Mouse (Mus musculus) intestine, embryonic 16.5 days (tissue): ENCODE measurements around the gene Dnajb9. TPM values are rescaled to one million over a fixed set of nuclear protein-coding genes. Genes with fewer than 3 reads are reported as not detected.
A peak's percentile ranks its signal among the peaks of the same experiment; 100 is the strongest.

Source experiments
- ATAC-seq: fragments of 200-750 bp; cut with Nextera tagmentation; 2 replicates; pipeline ENCODE4 v1.8.0; 2017; ENCODE audit warnings: moderate TSS enrichment, moderate library complexity
- H3K27ac ChIP-seq: fragments of 300-500 bp; sonication (generic); 2 replicates; pipeline ENCODE4 v1.5.1; 2014; ENCODE audit warnings: mild to moderate bottlenecking, low read length
- H3K27me3 ChIP-seq: fragments of 300-500 bp; sonication (generic); replicated peaks from 2 replicates; pipeline ENCODE4 v1.6.1; 2014; ENCODE audit warnings: low read length, control low read depth, mixed read lengths; ENCODE audit not compliant: control insufficient read depth, insufficient read depth
- H3K36me3 ChIP-seq: fragments of 300-500 bp; sonication (generic); 2 replicates; pipeline ENCODE4 v1.6.1; 2014; ENCODE audit warnings: low read length, control low read depth; ENCODE audit not compliant: control insufficient read depth, insufficient read depth
- H3K4me1 ChIP-seq: fragments of 300-500 bp; sonication (generic); 2 replicates; pipeline ENCODE4 v1.6.1; 2014; ENCODE audit warnings: low read length, control low read depth, mixed read lengths; ENCODE audit not compliant: control insufficient read depth, insufficient read depth
- H3K4me2 ChIP-seq: fragments of 300-500 bp; sonication (generic); 2 replicates; pipeline ENCODE4 v1.6.1; 2014; ENCODE audit warnings: low read depth, low read length, control low read depth
- H3K4me3 ChIP-seq: fragments of 300-500 bp; sonication (generic); 2 replicates; pipeline ENCODE4 v1.5.1; 2014; ENCODE audit warnings: mild to moderate bottlenecking, low read length
- H3K9ac ChIP-seq: fragments of 300-500 bp; sonication (generic); 2 replicates; pipeline ENCODE4 v1.6.1; 2014; ENCODE audit warnings: low read depth, low read length
- H3K9me3 ChIP-seq: fragments of 300-500 bp; sonication (generic); 2 replicates; pipeline ENCODE4 v1.6.1; 2016; ENCODE audit warnings: low read length, control low read depth; ENCODE audit not compliant: control insufficient read depth
- WGBS: fragments of 180-500 bp; shearing (Covaris S2); extraction: QIAGEN DNeasy Blood & Tissue Kit; methylation state at CpG from one replicate; pipeline ENCODE4 v1.1.7; 2014; 5-methylcytosine and 5-hydroxymethylcytosine counted together
- polyA plus RNA-seq: library from polyadenylated mRNA; unstranded; fragments of >200 nt; fragmentation: Nextera tagmentation; extraction: Ambion mirVana; gene quantifications from 2 replicates; pipeline ENCODE4 v1.2.1, GENCODE M21; 2015

Dnajb9 gene
- polyA plus RNA-seq, 1 experiment from 2014 or later, result 24.3 TPM

DNA sequence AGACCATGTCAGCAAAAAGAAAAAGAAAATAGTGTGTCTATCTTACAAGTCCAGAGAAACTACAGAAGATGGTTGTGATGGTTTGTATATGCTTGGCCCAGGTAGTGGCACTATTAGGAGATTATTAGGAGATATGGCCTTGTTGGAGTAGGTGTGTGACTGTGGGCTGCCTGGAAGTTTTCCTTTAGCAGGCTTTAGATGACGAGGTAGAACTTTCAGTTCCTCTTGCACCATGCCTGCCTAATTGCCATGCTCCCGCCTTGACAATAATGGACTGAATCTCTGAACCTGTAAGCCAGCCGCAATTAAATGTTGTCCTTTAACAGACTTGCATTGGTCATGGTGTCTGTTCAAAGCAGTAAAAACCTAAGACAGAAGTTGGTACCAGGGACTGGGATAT lies 1.4 kb upstream of the Dnajb9 start:
- Histone ChIP-seq H3K9ac (no peak overlapping the region), H3K27ac (no peak overlapping the region), H3K4me1 (no peaks in the 10 kb centered on the region), H3K36me3 (no peaks in the 10 kb centered on the region), H3K4me3 (no peak overlapping the region), H3K27me3 (no peaks in the 10 kb centered on the region), H3K9me3 (no peaks in the 10 kb centered on the region), H3K4me2 (no peak overlapping the region)
- 93% methylated on average over 3 of the region's 3 CpGs for WGBS
- no peak for ATAC-seq

DNA sequence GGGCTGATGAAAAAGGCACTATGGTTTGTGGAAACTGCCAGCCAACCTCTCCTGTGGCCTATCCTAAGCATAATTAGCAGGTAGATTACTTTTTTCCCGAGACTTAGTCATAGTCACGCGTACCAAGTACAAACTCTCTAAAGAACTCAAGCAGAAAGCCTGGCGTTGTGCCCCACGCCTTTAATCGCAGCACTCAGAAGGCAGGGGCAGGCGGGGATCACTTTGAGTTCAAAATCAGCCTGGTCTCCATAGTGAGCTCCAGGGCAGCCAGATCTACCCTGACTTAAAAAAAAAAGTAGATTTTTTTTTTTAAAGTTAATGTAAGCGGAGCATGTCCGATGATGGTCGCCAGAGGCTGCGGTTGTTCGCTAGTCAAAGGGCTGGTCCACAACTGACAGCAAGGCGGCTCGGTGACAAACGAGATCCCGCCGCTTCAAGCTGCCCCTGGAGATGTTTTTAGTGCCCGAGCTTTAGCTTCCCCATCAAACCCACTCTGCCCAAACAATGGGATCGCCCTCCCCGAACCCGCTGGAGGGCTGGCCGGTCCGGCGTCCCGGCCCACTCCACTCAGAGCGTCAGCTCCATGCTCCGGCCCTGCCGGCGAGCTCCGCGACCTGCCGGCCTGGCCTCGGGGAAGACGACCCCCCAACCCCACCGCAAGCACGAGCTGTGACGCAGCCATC lies 844 bp downstream of the Dnajb9 start:
- Histone ChIP-seq H3K9me3 (no peaks in the 10 kb centered on the region), H3K27me3 (no peaks in the 10 kb centered on the region), H3K27ac (peak overlapping the region; percentile 82), H3K4me2 (peak overlapping the region; percentile 73), H3K4me1 (no peaks in the 10 kb centered on the region), H3K9ac (peak overlapping the region; percentile 92), H3K4me3 (peak overlapping the region; percentile 99), H3K36me3 (no peaks in the 10 kb centered on the region)
- ATAC-seq, result 0 out of 2 replicates have a peak, but pooled peaks have one; percentile 0
- WGBS, result under 1% methylated on average over 37 of the region's 37 CpGs

DNA sequence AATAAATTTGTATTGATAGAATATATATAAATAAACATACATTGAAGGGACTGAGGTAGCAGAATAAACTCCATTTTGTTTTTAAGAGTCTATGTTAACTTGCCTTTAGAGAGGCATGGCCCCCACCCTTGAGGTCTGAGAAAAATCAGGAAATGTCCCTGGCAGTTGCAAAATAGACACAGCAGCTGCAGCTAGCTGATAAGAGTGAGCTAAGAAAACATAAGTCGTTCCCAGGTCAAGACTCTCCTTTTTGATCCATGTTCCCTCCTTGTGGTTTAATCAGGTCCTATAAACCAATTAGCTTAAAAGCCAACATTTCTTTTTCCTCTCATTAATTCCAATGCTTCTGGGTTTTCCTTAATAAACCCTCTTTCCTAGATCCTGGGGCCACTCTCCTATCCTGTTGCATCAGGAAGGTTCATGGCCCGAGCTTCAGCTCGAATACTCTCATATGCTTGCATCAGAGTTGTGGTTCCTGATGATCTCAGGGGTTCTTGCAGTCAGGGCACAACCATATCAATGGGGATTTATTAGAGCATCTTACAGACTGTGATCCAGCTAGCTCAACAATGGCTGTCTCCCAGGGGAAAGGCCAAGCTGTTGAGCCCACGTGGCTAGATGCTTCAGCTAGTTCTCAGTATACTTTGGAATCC lies 12.1 kb downstream of the Dnajb9 start:
- no peaks in the 10 kb centered on the region for H3K4me1 ChIP-seq
- no peaks in the 10 kb centered on the region for H3K36me3 ChIP-seq
- no peaks in the 10 kb centered on the region for H3K9me3 ChIP-seq
- H3K4me3 ChIP-seq, result no peak overlapping the region
- no peak overlapping the region for H3K9ac ChIP-seq
- no peak overlapping the region for H3K4me2 ChIP-seq
- no peaks in the 10 kb centered on the region for H3K27me3 ChIP-seq
- H3K27ac ChIP-seq, result no peak overlapping the region
- 0 out of 2 replicates have a peak, but pooled peaks have one; percentile 28 for ATAC-seq
- WGBS, result 52% methylated on average over 4 of the region's 4 CpGs

DNA sequence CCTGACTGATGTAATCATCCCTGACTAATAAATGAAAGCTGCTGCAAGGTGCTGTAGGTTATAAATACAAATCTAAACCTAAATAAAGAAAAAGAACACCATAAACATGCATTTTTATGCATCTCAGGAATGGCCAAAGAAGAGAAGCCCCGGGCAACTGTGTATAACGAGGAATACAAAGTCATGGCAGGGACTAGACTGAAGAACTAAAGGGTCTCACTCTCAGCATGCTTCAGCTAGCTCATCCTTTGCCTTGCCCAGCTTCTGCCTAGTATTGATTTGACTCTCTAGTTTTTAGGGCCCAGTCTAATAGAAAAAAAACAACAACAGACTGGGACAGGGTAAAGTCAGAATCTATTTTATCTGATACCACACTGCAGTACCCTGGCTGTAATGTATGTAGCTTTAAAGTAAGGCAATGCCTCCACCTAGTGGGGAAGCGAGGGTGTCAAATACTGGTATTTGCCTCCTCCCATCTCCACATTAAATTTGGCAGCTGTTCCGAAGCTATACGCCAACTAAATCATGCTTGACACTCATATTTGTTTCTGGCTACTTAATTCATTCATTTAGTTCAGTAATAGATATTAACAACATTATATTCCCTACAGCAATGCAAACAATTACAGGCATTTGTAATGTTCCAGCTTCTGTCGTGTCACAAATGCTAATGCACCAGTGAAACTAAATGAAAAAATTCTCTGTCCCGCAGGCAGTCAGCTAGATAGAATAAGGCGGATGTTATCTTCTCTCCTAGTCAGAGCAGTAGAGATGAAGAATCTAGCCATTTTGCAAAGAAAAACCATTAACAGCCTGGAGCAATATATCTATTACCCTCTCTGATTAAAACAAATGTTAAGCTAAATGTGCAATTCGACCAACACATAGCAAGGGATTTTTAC lies 28.8 kb downstream of the Dnajb9 start:
- Histone ChIP-seq H3K4me3 (no peak overlapping the region), H3K4me1 (no peaks in the 10 kb centered on the region), H3K4me2 (no peak overlapping the region), H3K9ac (no peak overlapping the region), H3K9me3 (no peaks in the 10 kb centered on the region), H3K36me3 (no peaks in the 10 kb centered on the region), H3K27ac (no peak overlapping the region), H3K27me3 (no peaks in the 10 kb centered on the region)
- peak; percentile 70; the same call in 1 of the 2 replicates for ATAC-seq
- 41% methylated on average over 9 of the region's 9 CpGs for WGBS

DNA sequence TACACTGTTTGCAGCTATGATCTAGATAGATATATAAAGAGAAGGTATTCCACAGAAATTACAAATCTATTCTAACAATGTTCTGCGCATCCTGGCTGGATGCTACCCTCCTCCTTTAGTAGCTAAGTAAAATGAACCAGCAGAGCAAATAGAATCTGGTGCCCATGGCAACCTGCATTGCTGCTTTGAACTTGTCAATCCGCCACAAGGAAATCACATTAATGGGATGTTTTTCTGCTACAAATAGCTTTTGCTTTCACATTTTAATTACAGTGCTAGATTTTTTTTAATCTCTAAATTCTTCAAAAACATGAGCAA lies 33.1 kb downstream of the Dnajb9 start:
- H3K9me3 ChIP-seq, result no peaks in the 10 kb centered on the region
- no peaks in the 10 kb centered on the region for H3K36me3 ChIP-seq
- no peak overlapping the region for H3K9ac ChIP-seq
- no peak overlapping the region for H3K4me2 ChIP-seq
- H3K4me1 ChIP-seq, result no peaks in the 10 kb centered on the region
- no peak for ATAC-seq
- WGBS, result 64% methylated on average over 2 of the region's 2 CpGs
- H3K4me3 ChIP-seq, result no peak overlapping the region
- no peaks in the 10 kb centered on the region for H3K27me3 ChIP-seq
- no peak overlapping the region for H3K27ac ChIP-seq

DNA sequence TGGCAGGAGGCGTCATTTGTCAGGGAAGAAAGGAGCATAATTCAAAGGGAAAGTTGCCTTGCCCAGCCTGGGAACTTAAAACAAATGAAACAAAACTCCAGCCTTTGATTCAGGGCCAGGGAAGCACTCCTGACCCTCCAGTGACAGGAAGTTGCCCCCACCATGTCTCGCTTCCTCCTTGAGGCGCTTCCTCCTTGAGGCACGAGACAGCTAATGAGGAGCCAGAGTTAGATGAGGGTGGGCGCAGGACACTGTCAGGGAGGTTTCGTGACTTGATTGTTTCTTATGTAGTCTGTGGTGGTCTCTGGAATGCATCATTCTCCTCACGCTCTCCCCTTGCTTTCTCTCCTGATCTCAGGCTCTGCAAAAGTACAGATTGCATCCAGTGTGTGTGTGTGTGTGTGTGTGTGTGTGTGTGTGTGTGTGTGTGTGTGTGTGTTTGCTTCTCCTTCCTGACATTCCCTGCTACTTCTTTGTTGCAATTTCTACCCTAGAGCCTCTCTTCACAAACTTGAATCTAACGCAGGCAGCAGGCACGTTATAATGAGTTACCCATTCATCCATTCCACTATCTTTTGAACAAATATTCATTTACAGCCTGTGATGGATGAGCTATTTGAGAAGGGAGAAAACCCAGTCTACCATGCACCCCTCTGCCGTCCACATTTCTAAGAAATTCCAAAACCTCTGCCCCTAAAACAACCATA lies 33.6 kb downstream of the Dnajb9 start:
- Histone ChIP-seq H3K4me2 (no peak overlapping the region), H3K4me3 (no peak overlapping the region), H3K4me1 (no peaks in the 10 kb centered on the region), H3K9ac (no peak overlapping the region), H3K27me3 (no peaks in the 10 kb centered on the region), H3K27ac (no peak overlapping the region), H3K9me3 (no peaks in the 10 kb centered on the region), H3K36me3 (no peaks in the 10 kb centered on the region)
- ATAC-seq, result no peak
- 32% methylated on average over 10 of the region's 10 CpGs for WGBS

DNA sequence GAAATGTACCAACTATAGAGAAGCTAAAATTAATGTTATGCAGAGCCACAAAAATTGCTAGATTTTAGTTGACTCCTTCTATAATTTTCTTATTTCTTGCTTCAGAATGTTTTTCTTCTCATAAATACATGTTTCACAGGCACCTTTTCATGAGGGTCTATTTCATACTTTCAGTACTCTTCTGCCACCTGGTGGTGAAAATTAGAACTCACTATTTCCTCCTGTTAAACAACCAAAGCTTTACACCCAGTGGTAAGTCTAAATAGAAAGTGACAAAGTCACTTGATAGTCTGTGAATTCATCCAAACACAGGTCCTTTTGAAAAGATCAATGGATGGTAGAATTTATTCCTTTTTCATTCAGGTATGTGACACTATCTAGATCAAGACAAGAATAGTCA lies 43.2 kb downstream of the Dnajb9 start:
- Histone ChIP-seq H3K4me1 (no peaks in the 10 kb centered on the region), H3K4me2 (no peak overlapping the region), H3K4me3 (no peak overlapping the region), H3K27ac (no peak overlapping the region), H3K27me3 (no peaks in the 10 kb centered on the region), H3K9me3 (no peaks in the 10 kb centered on the region), H3K36me3 (no peaks in the 10 kb centered on the region), H3K9ac (no peak overlapping the region)
- ATAC-seq, result no peak

DNA sequence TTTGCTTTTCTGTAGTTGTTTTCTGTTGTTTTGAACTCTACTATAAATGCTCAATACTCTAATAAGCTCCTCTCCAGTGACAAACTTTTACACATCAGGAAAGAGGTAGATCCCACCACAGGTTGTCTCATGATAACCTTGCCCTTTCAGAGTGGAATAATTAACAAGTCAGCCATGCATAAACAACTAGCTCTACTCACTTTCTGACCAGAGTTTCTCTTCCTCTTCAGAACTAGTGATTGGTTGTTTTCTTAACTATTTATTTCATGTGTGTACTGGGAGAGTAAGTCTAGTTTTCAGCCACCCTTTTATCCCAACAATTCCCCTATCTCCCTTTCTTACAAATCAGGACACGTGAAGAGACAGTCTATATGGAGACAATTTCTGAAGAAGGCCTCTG lies 50.8 kb downstream of the Dnajb9 start:
- no peaks in the 10 kb centered on the region for H3K36me3 ChIP-seq
- no peak overlapping the region for H3K9ac ChIP-seq
- no peaks in the 10 kb centered on the region for H3K4me1 ChIP-seq
- no peak overlapping the region for H3K27ac ChIP-seq
- no peaks in the 10 kb centered on the region for H3K9me3 ChIP-seq
- ATAC-seq, result no peak
- WGBS, result 82% methylated on average over 1 of the region's 1 CpGs
- no peak overlapping the region for H3K4me2 ChIP-seq
- no peak overlapping the region for H3K4me3 ChIP-seq
- H3K27me3 ChIP-seq, result no peaks in the 10 kb centered on the region
